Mouse (Mus musculus): ENCODE measurements around the gene Igfn1.

DNA sequence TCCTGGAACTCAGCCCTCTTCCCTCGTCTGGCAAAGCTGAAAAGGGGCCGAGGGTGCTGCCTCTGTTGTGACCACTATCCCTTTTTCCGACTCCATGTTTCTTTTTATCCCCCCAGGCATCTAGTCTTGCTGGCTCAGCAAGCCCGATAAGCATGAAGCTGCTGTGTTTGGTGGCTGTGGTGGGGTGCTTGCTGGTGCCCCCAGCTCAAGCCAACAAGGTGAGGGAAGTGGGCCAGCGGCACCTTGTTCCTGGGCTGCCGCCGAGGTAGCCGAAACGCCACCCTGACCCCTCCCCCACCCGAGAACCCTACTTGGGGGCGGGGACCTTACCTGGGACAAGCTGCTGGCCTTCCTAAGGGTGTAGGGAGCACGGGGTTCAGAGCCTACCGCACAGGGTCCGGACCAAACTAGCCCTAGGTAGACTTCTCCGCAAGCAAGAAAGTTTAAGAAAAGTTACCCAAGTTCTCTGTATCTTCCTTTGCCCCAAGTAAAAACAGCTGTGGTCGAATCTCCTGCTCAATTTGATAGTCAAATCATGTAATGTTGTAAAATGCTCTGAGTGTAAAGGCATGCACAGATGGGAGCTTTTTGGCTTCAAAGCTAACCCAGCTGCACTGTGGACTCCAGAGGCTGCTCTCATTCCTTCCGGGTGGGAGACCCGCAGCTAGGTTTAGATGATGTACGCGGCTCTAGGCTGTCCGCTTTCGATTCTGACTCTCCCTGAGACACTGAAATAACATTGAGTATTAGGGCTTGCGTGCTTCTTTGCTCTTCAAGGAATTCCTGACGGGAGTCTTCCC is 12.4 kb upstream of the Igfn1 start:
- TF ChIP-seq MAX (IDR thresholded peaks at IDR 0.05; ENCODE audit: low read depth) (no peak), MYOD1 (IDR thresholded peaks at IDR 0.05; ENCODE audit: control insufficient read depth in 1 of 3, insufficient read length in 2 of 3, low read depth in 2 of 3) (no peak), POLR2A (IDR thresholded peaks at IDR 0.05; ENCODE audit: insufficient read length, low read depth) (no peak), SRF (IDR thresholded peaks at IDR 0.05; ENCODE audit: control insufficient read depth, insufficient read length, low read depth) (no peak), REST (IDR thresholded peaks at IDR 0.05; ENCODE audit: insufficient read depth, insufficient read length) (no peak), USF1 (IDR thresholded peaks at IDR 0.05; ENCODE audit: low read depth) (no peak), CEBPB (IDR thresholded peaks at IDR 0.05; ENCODE audit: insufficient read depth, poor library complexity, severe bottlenecking) (no peak), POLR2AphosphoS2 (IDR thresholded peaks at IDR 0.05; ENCODE audit: insufficient read length, low read depth) (no peak), E2F4 (IDR thresholded peaks at IDR 0.05; ENCODE audit: insufficient read depth) (no peak), TCF12 (IDR thresholded peaks at IDR 0.05; ENCODE audit: insufficient read depth, poor library complexity, severe bottlenecking) (no peak), MYOG (IDR thresholded peaks at IDR 0.05; ENCODE audit: control insufficient read depth in 1 of 3, insufficient read depth in 1 of 3, insufficient read length in 2 of 3, low read depth in 2 of 3) (no peak)
